Mouse (Mus musculus): ENCODE measurements at regions not wholly inside any gene's neighbourhood (a gene's known extent, or its start where the extent isn't known, plus 50 kb on each side); places are given as distances from the start of the nearest gene placed in this dataset.

DNA sequence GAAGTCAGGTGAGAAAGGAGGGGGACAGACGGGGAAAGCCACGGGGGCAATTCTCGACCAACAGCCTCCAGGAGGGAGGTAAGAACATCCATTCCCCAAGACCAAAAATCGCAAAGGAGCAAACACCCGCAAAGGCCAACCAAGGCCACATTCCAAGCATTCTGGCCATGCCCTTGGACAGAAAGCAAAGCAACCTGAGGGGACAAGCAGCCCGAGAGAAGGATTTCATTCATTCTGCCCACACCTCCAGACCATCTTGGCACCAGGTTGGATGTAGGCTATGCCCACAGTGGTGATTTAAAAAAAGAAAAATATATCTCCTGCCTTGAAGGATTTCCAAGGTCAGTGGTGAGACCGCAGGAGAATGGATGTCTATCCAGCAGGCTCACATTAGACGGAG, 88.2 kb downstream of the Fam43a start:
- H3K4me2 ChIP-seq (replicated peaks; ENCODE audit: low read depth): no peak overlapping the region
- no peaks in the 10 kb centered on the region for H3K36me3 ChIP-seq (ENCODE audit: control insufficient read depth, insufficient read depth, low read length)
- DNase-seq (ENCODE audit: low spot score) (no peak), ATAC-seq (ENCODE audit: low FRiP score, low TSS enrichment) (no peak)
- no peak overlapping the region for H3K9ac ChIP-seq (ENCODE audit: low read length)
- no peaks in the 10 kb centered on the region for H3K27me3 ChIP-seq (ENCODE audit: control insufficient read depth, insufficient read depth, low read length)
- no peaks in the 10 kb centered on the region for H3K4me1 ChIP-seq (replicated peaks; ENCODE audit: control insufficient read depth, insufficient read depth)
- TF ChIP-seq EP300 (optimal IDR thresholded peaks at IDR 0.05) (no peak), CTCF (IDR thresholded peaks at IDR 0.05; ENCODE audit: low read depth) (no peak)
- WGBS: 70% methylated on average over 8 of the region's 8 CpGs
- no peak overlapping the region for H3K27ac ChIP-seq (replicated peaks)
- no peaks in the 10 kb centered on the region for H3K9me3 ChIP-seq (ENCODE audit: control insufficient read depth, low read length)
- no peak overlapping the region for H3K4me3 ChIP-seq (ENCODE audit: low read depth, low read length)

DNA sequence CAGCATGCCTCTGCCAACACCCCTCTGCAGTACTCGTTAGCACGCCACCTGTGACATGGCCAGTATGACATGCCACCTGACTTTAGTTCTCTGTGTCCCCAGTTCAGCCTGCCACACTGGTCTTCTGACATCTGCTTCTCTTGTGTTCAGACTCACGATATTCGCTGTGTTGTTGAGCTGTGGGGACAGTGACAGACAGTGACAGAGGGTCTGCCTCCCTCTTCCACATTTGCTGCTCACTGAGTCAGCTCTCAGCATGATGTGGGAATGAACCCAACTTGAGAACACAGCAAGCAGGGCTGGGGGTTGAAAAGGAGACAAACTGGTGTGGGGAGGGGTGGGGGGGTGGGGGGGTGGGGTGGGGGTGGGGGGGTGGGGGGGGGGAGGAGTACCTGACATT, 91.0 kb downstream of the Fam43a start:
- Histone ChIP-seq H3K9me3 (ENCODE audit: control insufficient read depth, low read length) (no peaks in the 10 kb centered on the region), H3K27ac (replicated peaks) (no peak overlapping the region), H3K9ac (ENCODE audit: low read length) (no peak overlapping the region), H3K4me3 (ENCODE audit: low read depth, low read length) (no peak overlapping the region), H3K4me2 (replicated peaks; ENCODE audit: low read depth) (no peak overlapping the region), H3K36me3 (ENCODE audit: control insufficient read depth, insufficient read depth, low read length) (no peaks in the 10 kb centered on the region), H3K4me1 (replicated peaks; ENCODE audit: control insufficient read depth, insufficient read depth) (no peaks in the 10 kb centered on the region), H3K27me3 (ENCODE audit: control insufficient read depth, insufficient read depth, low read length) (no peaks in the 10 kb centered on the region)
- DNase-seq (ENCODE audit: low spot score) (no peak), ATAC-seq (ENCODE audit: low FRiP score, low TSS enrichment) (no peak)
- TF ChIP-seq EP300 (optimal IDR thresholded peaks at IDR 0.05): no peak
- TF ChIP-seq CTCF (IDR thresholded peaks at IDR 0.05; ENCODE audit: low read depth): no peak
- 79% methylated on average over 4 of the region's 4 CpGs for WGBS

DNA sequence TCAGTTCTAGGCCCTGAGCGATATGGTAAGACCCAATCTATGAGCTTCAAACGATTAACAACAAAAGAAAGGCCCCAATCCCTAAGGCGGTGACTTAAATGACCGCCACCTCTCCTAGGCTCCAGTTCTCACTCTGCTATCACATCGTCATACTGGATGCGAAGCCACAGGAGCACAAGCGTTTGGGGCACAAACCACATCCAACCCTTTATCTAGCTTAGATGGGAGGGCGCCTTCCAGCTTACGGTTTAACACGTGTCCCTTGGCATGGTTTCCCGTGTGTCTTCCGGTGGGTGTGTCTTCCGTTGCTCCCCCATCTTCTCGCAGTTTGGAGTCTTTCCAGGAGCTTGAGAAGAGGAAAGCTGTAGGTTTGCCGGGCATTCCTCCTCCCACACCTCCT, 92.4 kb downstream of the Fam43a start:
- ATAC-seq (ENCODE audit: low FRiP score, low TSS enrichment) (no peak), DNase-seq (ENCODE audit: low spot score) (no peak)
- no peaks in the 10 kb centered on the region for H3K36me3 ChIP-seq (ENCODE audit: control insufficient read depth, insufficient read depth, low read length)
- no peaks in the 10 kb centered on the region for H3K27me3 ChIP-seq (ENCODE audit: control insufficient read depth, insufficient read depth, low read length)
- no peaks in the 10 kb centered on the region for H3K9me3 ChIP-seq (ENCODE audit: control insufficient read depth, low read length)
- H3K27ac ChIP-seq (replicated peaks): no peak overlapping the region
- no peak for TF ChIP-seq EP300 (optimal IDR thresholded peaks at IDR 0.05)
- no peak for TF ChIP-seq CTCF (IDR thresholded peaks at IDR 0.05; ENCODE audit: low read depth)
- H3K4me3 ChIP-seq (ENCODE audit: low read depth, low read length): no peak overlapping the region
- no peak overlapping the region for H3K4me2 ChIP-seq (replicated peaks; ENCODE audit: low read depth)
- H3K9ac ChIP-seq (ENCODE audit: low read length): no peak overlapping the region
- H3K4me1 ChIP-seq (replicated peaks; ENCODE audit: control insufficient read depth, insufficient read depth): no peaks in the 10 kb centered on the region
- 68% methylated on average over 15 of the region's 15 CpGs for WGBS

DNA sequence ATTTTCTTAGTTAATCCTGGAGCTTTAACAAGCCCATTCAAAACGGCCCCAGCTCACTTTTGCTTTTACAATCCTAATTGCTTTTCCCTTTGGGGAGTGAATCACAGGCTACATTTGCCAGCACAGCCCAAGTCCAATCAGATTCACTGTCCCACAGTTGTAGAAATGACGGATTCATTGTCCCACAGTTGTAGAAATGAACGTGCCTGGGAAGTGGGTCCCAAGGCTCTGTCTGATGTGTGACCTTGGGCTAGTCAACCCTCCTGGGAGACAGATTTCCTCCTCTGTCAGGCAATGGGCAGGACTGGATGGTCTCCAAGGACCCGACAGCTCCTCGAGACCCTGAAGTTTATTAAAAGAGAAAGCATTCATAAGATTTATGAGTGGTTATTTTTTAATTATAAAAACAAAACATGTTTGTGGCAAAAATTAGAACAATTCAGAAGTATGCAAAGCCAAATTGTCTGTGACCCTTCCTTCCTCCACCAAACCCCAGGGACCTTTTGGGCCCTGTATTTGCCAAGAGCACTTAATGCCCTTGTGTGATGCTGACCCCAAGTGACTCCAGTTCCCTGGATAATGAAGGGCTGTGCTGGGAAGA, 93.1 kb downstream of the Fam43a start:
- no peak for DNase-seq (ENCODE audit: low spot score)
- no peaks in the 10 kb centered on the region for H3K27me3 ChIP-seq (ENCODE audit: control insufficient read depth, insufficient read depth, low read length)
- TF ChIP-seq CTCF (IDR thresholded peaks at IDR 0.05; ENCODE audit: low read depth) (no peak), EP300 (optimal IDR thresholded peaks at IDR 0.05) (no peak)
- no peaks in the 10 kb centered on the region for H3K4me1 ChIP-seq (replicated peaks; ENCODE audit: control insufficient read depth, insufficient read depth)
- 49% methylated on average over 5 of the region's 5 CpGs for WGBS
- H3K9me3 ChIP-seq (ENCODE audit: control insufficient read depth, low read length): no peaks in the 10 kb centered on the region
- no peaks in the 10 kb centered on the region for H3K36me3 ChIP-seq (ENCODE audit: control insufficient read depth, insufficient read depth, low read length)
- H3K27ac ChIP-seq (replicated peaks): no peak overlapping the region
- no peak for ATAC-seq (ENCODE audit: low FRiP score, low TSS enrichment)
- H3K9ac ChIP-seq (ENCODE audit: low read length): no peak overlapping the region
- H3K4me2 ChIP-seq (replicated peaks; ENCODE audit: low read depth): no peak overlapping the region
- no peak overlapping the region for H3K4me3 ChIP-seq (ENCODE audit: low read depth, low read length)

DNA sequence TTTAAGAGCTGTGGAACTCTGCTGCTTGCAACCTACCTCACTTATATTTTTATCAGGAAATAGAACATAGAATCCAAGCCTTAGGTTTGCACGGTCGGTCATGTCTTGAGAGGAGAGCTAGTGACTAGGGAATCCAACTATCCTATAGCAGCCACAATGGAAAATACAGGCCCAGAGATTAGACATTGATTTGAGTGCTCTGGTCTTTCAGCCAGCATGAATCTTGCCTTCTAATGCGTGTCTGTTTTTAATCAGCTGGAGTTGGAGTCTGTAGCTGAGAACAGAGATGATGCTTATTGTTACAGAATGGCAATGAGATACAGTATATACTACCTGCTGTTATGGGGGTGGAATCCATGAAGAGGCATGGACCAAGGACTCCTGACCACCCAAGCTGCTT, 93.7 kb downstream of the Fam43a start:
- WGBS: 74% methylated on average over 3 of the region's 3 CpGs
- no peak for DNase-seq (ENCODE audit: low spot score)
- Histone ChIP-seq H3K4me1 (replicated peaks; ENCODE audit: control insufficient read depth, insufficient read depth) (no peaks in the 10 kb centered on the region), H3K9me3 (ENCODE audit: control insufficient read depth, low read length) (no peaks in the 10 kb centered on the region), H3K4me3 (ENCODE audit: low read depth, low read length) (no peak overlapping the region), H3K9ac (ENCODE audit: low read length) (no peak overlapping the region), H3K27me3 (ENCODE audit: control insufficient read depth, insufficient read depth, low read length) (no peaks in the 10 kb centered on the region), H3K27ac (replicated peaks) (no peak overlapping the region), H3K4me2 (replicated peaks; ENCODE audit: low read depth) (no peak overlapping the region), H3K36me3 (ENCODE audit: control insufficient read depth, insufficient read depth, low read length) (no peaks in the 10 kb centered on the region)
- no peak for ATAC-seq (ENCODE audit: low FRiP score, low TSS enrichment)
- TF ChIP-seq CTCF (IDR thresholded peaks at IDR 0.05; ENCODE audit: low read depth) (no peak), EP300 (optimal IDR thresholded peaks at IDR 0.05) (no peak)

DNA sequence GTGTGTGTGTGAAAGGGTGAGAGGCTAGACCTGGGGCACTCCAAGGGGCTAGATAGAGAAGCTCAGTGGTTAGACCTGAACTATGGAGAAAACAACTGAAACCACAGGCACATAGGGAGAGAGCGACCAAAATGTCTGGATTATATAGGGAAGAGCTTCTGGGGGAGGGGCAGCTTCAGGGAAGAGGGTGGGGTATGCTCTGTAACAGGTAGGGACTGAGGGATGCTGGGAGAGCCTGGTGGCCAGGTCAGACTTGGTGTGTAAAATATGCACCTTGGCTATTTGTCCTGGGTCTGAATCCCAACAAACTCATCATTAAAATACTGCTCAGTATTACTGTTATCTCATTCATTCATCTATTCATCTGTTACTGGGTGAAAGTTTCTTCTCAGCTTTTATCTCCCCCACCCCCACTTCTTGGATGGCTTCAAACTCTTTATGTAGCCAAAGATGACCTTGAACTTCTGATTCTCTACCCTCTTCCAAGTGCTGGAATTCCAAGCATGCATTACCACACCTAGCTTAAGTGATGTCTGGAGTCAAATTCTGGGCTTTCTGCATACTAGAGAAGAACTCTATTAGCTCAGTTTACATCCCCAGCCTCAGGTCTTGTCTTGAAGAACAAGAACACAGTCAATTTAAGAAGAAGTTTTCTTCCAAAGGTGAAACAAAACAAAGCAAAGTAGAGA, 94.5 kb downstream of the Fam43a start:
- no peak for TF ChIP-seq CTCF (IDR thresholded peaks at IDR 0.05; ENCODE audit: low read depth)
- no peak for TF ChIP-seq EP300 (optimal IDR thresholded peaks at IDR 0.05)
- DNase-seq (ENCODE audit: low spot score) (no peak), ATAC-seq (ENCODE audit: low FRiP score, low TSS enrichment) (no peak; the same call in 1 of the 2 replicates)
- H3K4me2 ChIP-seq (replicated peaks; ENCODE audit: low read depth): no peak overlapping the region
- no peaks in the 10 kb centered on the region for H3K9me3 ChIP-seq (ENCODE audit: control insufficient read depth, low read length)
- H3K4me1 ChIP-seq (replicated peaks; ENCODE audit: control insufficient read depth, insufficient read depth): no peaks in the 10 kb centered on the region
- H3K4me3 ChIP-seq (ENCODE audit: low read depth, low read length): no peak overlapping the region
- WGBS: 89% methylated on average over 1 of the region's 1 CpGs
- no peaks in the 10 kb centered on the region for H3K36me3 ChIP-seq (ENCODE audit: control insufficient read depth, insufficient read depth, low read length)
- no peak overlapping the region for H3K9ac ChIP-seq (ENCODE audit: low read length)
- H3K27ac ChIP-seq (replicated peaks): no peak overlapping the region
- H3K27me3 ChIP-seq (ENCODE audit: control insufficient read depth, insufficient read depth, low read length): no peaks in the 10 kb centered on the region

Data from stomach, postnatal 0 days (tissue).